Mouse (Mus musculus): Measurements from ENCODE around the gene Tcea2. TPM values are rescaled to one million over a fixed set of nuclear protein-coding genes. Genes with fewer than 3 reads are reported as not detected.
A peak's percentile ranks its signal among the peaks of the same experiment; 100 is the strongest.

Gene Tcea2
- polyA plus RNA-seq, 1 experiment from 2014 or later: 33.9 TPM

GRCm38 (mm10) chr2:181692304-181692703 is 12.2 kb downstream of the Tcea2 start:
- Histone ChIP-seq H3K9ac (no peak overlapping the region), H3K36me3 (peaks cover 23% of the 10 kb centered on the region), H3K4me3 (no peak overlapping the region), H3K27me3 (no peaks in the 10 kb centered on the region), H3K27ac (replicated peaks) (no peak overlapping the region), H3K4me1 (replicated peaks) (peaks cover 21% of the 10 kb centered on the region), H3K4me2 (peak overlapping the region; percentile 94), H3K9me3 (no peaks in the 10 kb centered on the region)
- WGBS: 90% methylated on average over 3 of the region's 3 CpGs
- no peak for ATAC-seq (ENCODE audit: low read depth)

- peak; percentile 85 for ATAC-seq (ENCODE audit: low read depth)
- peak within 1 kb of the TSS; percentile 89 for H3K9ac ChIP-seq
- no peaks in the 10 kb centered on the region for H3K9me3 ChIP-seq
- H3K27ac ChIP-seq (replicated peaks): peak within 1 kb of the TSS; percentile 46
- no peaks in the 10 kb centered on the region for H3K27me3 ChIP-seq
- H3K4me2 ChIP-seq: peak within 1 kb of the TSS; percentile 94
- peak within 1 kb of the TSS; percentile 67 for H3K4me3 ChIP-seq
- peaks cover 21% of the 10 kb centered on the region for H3K4me1 ChIP-seq (replicated peaks)
- under 1% methylated on average over 71 of the region's 75 CpGs for WGBS
- H3K36me3 ChIP-seq: peaks cover 11% of the 10 kb centered on the region
These were observed 13.5 kb downstream of the Tcea2 start, which contains the start of gene Rgs19 for GRCm38 (mm10) chr2:181693339-181694280. Rgs19 (minus strand) TSS chr2:181693977.

- Histone ChIP-seq H3K27ac (replicated peaks) (peak overlapping the region; percentile 46; the same call in 1 of the 2 replicates), H3K9me3 (no peaks in the 10 kb centered on the region), H3K4me2 (peak overlapping the region; percentile 94), H3K9ac (no peak overlapping the region), H3K4me1 (replicated peaks) (peaks cover 21% of the 10 kb centered on the region), H3K4me3 (peak overlapping the region; percentile 67; the same call in 1 of the 2 replicates), H3K36me3 (peaks cover 2% of the 10 kb centered on the region), H3K27me3 (no peaks in the 10 kb centered on the region)
- no peak for ATAC-seq (ENCODE audit: low read depth)
- WGBS: 87% methylated on average over 3 of the region's 3 CpGs
These were observed 14.5 kb downstream of the Tcea2 start for GRCm38 (mm10) chr2:181694581-181694980.

GRCm38 (mm10) chr2:181695776-181696175 is 15.7 kb downstream of the Tcea2 start:
- H3K4me2 ChIP-seq: no peak overlapping the region
- H3K36me3 ChIP-seq: no peaks in the 10 kb centered on the region; the same call in 1 of the 2 replicates
- 68% methylated on average over 1 of the region's 1 CpGs for WGBS
- H3K9ac ChIP-seq: no peak overlapping the region
- no peak overlapping the region for H3K27ac ChIP-seq (replicated peaks)
- no peaks in the 10 kb centered on the region for H3K27me3 ChIP-seq
- no peak overlapping the region for H3K4me3 ChIP-seq
- H3K4me1 ChIP-seq (replicated peaks): peaks cover 21% of the 10 kb centered on the region
- no peak for ATAC-seq (ENCODE audit: low read depth)
- H3K9me3 ChIP-seq: no peaks in the 10 kb centered on the region

GRCm38 (mm10) chr2:181696801-181697420 is 16.8 kb downstream of the Tcea2 start:
- no peak for ATAC-seq (ENCODE audit: low read depth)
- Histone ChIP-seq H3K36me3 (no peaks in the 10 kb centered on the region), H3K9me3 (no peaks in the 10 kb centered on the region), H3K4me1 (replicated peaks) (peaks cover 21% of the 10 kb centered on the region), H3K4me2 (no peak overlapping the region), H3K9ac (no peak overlapping the region), H3K27me3 (no peaks in the 10 kb centered on the region), H3K27ac (replicated peaks) (no peak overlapping the region), H3K4me3 (no peak overlapping the region)
- 79% methylated on average over 33 of the region's 33 CpGs for WGBS

GRCm38 (mm10) chr2:181698241-181698640 is 18.1 kb downstream of the Tcea2 start, which contains the start of gene Lkaaear1:
Lkaaear1 (minus strand) TSS chr2:181698442.
- ATAC-seq (ENCODE audit: low read depth): no peak
- Histone ChIP-seq H3K27me3 (no peaks in the 10 kb centered on the region), H3K4me1 (replicated peaks) (peaks cover 9% of the 10 kb centered on the region), H3K36me3 (no peaks in the 10 kb centered on the region), H3K27ac (replicated peaks) (no peak within 1 kb of the TSS), H3K9me3 (no peaks in the 10 kb centered on the region), H3K4me3 (no peak within 1 kb of the TSS), H3K9ac (no peak within 1 kb of the TSS), H3K4me2 (no peak within 1 kb of the TSS)
- WGBS: 48% methylated on average over 5 of the region's 5 CpGs

GRCm38 (mm10) chr2:181706668-181707067 is 26.6 kb downstream of the Tcea2 start:
- ATAC-seq (ENCODE audit: low read depth): no peak
- no peaks in the 10 kb centered on the region for H3K4me1 ChIP-seq (replicated peaks)
- H3K9me3 ChIP-seq: no peaks in the 10 kb centered on the region
- no peak overlapping the region for H3K27ac ChIP-seq (replicated peaks)
- no peak overlapping the region for H3K4me3 ChIP-seq
- no peak overlapping the region for H3K4me2 ChIP-seq
- no peaks in the 10 kb centered on the region for H3K36me3 ChIP-seq
- WGBS: 38% methylated on average over 4 of the region's 4 CpGs
- H3K27me3 ChIP-seq: no peaks in the 10 kb centered on the region
- H3K9ac ChIP-seq: no peak overlapping the region

GRCm38 (mm10) chr2:181713749-181714148 is 33.6 kb downstream of the Tcea2 start:
- peaks cover 11% of the 10 kb centered on the region for H3K36me3 ChIP-seq
- no peak overlapping the region for H3K4me3 ChIP-seq
- peak; percentile 80 for ATAC-seq (ENCODE audit: low read depth)

GRCm38 (mm10) chr2:181714903-181715326 is 34.8 kb downstream of the Tcea2 start, which contains the start of gene Oprl1:
Oprl1 (plus strand) TSS chr2:181715016.
- no peaks in the 10 kb centered on the region for H3K9me3 ChIP-seq
- H3K4me2 ChIP-seq: peak within 1 kb of the TSS; percentile 85
- H3K27me3 ChIP-seq: no peaks in the 10 kb centered on the region
- H3K9ac ChIP-seq: peak within 1 kb of the TSS; percentile 82
- peaks cover 52% of the 10 kb centered on the region for H3K4me1 ChIP-seq (replicated peaks)
- WGBS: under 1% methylated on average over 7 of the region's 7 CpGs
- H3K4me3 ChIP-seq: peak within 1 kb of the TSS; percentile 54
- H3K36me3 ChIP-seq: peaks cover 22% of the 10 kb centered on the region
- peak; percentile 74 for ATAC-seq (ENCODE audit: low read depth)
- H3K27ac ChIP-seq (replicated peaks): peak within 1 kb of the TSS; percentile 92

More at GRCm38 (mm10) chr2:181713749-181714148, 33.6 kb downstream of the Tcea2 start:
- WGBS: 58% methylated on average over 1 of the region's 1 CpGs
- Histone ChIP-seq H3K27me3 (no peaks in the 10 kb centered on the region), H3K4me2 (peak overlapping the region; percentile 85), H3K27ac (replicated peaks) (peak overlapping the region; percentile 92), H3K9ac (peak overlapping the region; percentile 82), H3K9me3 (no peaks in the 10 kb centered on the region), H3K4me1 (replicated peaks) (peaks cover 50% of the 10 kb centered on the region)

- H3K27ac ChIP-seq (replicated peaks): peak overlapping the region; percentile 92
- H3K4me1 ChIP-seq (replicated peaks): peaks cover 55% of the 10 kb centered on the region
- no peaks in the 10 kb centered on the region for H3K9me3 ChIP-seq
- peak; percentile 47; the same call in 1 of the 2 replicates for ATAC-seq (ENCODE audit: low read depth)
- peak overlapping the region; percentile 82 for H3K9ac ChIP-seq
- no peaks in the 10 kb centered on the region for H3K27me3 ChIP-seq
- H3K4me2 ChIP-seq: peak overlapping the region; percentile 85
- 66% methylated on average over 3 of the region's 3 CpGs for WGBS
- peak overlapping the region; percentile 54 for H3K4me3 ChIP-seq
- peaks cover 27% of the 10 kb centered on the region for H3K36me3 ChIP-seq
These were observed 35.3 kb downstream of the Tcea2 start for GRCm38 (mm10) chr2:181715382-181715781.

- Histone ChIP-seq H3K4me3 (peak overlapping the region; percentile 54), H3K36me3 (peaks cover 33% of the 10 kb centered on the region), H3K4me1 (replicated peaks) (peaks cover 58% of the 10 kb centered on the region), H3K9ac (no peak overlapping the region), H3K27ac (replicated peaks) (no peak overlapping the region), H3K27me3 (no peaks in the 10 kb centered on the region), H3K4me2 (peak overlapping the region; percentile 85), H3K9me3 (no peaks in the 10 kb centered on the region)
- ATAC-seq (ENCODE audit: low read depth): no peak
- 55% methylated on average over 3 of the region's 3 CpGs for WGBS
These were observed 36.9 kb downstream of the Tcea2 start for GRCm38 (mm10) chr2:181716991-181717390.

GRCm38 (mm10) chr2:181720061-181720460 is 40.0 kb downstream of the Tcea2 start:
- Histone ChIP-seq H3K4me3 (no peak overlapping the region), H3K4me1 (replicated peaks) (peaks cover 47% of the 10 kb centered on the region), H3K9me3 (no peaks in the 10 kb centered on the region), H3K36me3 (peaks cover 33% of the 10 kb centered on the region), H3K27ac (replicated peaks) (no peak overlapping the region), H3K4me2 (no peak overlapping the region), H3K27me3 (no peaks in the 10 kb centered on the region), H3K9ac (no peak overlapping the region)
- ATAC-seq (ENCODE audit: low read depth): no peak
- 33% methylated on average over 3 of the region's 3 CpGs for whole genome bisulfite sequencing
